Mouse (Mus musculus) cerebellum, adult 8-10 months (tissue): ENCODE data around the gene Ly6g5c.

ENCODE experiments used
- DNase-seq: peaks from one replicate; pipeline ENCODE4 v3.0.0; 2022

The Ly6g5c gene

GRCm38 (mm10) chr17:35082841-35083576, 25.1 kb upstream of the Ly6g5c start:
- peak; percentile 76 for DNase-seq

- no peak for DNase-seq
Observed at GRCm38 (mm10) chr17:35083929-35084497, 24.1 kb upstream of the Ly6g5c start.

GRCm38 (mm10) chr17:35085208-35085865, 22.7 kb upstream of the Ly6g5c start, which contains the start of gene Ly6g6f:
Gene Ly6g6f (minus strand): TSS chr17:35085610.
- DNase-seq: no peak

GRCm38 (mm10) chr17:35088151-35088550, 19.9 kb upstream of the Ly6g5c start:
- no peak for DNase-seq

- peak; percentile 95 for DNase-seq
Observed at GRCm38 (mm10) chr17:35088825-35089644, 19.0 kb upstream of the Ly6g5c start, which contains the start of gene Abhd16a. Gene Abhd16a (plus strand): TSS chr17:35089263.

- peak; percentile 82 for DNase-seq
Observed at GRCm38 (mm10) chr17:35090166-35090932, 17.7 kb upstream of the Ly6g5c start.

GRCm38 (mm10) chr17:35092403-35093198, 15.5 kb upstream of the Ly6g5c start:
- DNase-seq: no peak

- DNase-seq: no peak
Observed at GRCm38 (mm10) chr17:35094475-35095365, 13.4 kb upstream of the Ly6g5c start.

GRCm38 (mm10) chr17:35096597-35096996, 11.5 kb upstream of the Ly6g5c start:
- no peak for DNase-seq

GRCm38 (mm10) chr17:35097164-35097655, 10.9 kb upstream of the Ly6g5c start:
- peak; percentile 67 for DNase-seq

- no peak for DNase-seq
Observed at GRCm38 (mm10) chr17:35100196-35100765, 7.8 kb upstream of the Ly6g5c start.

GRCm38 (mm10) chr17:35101161-35101560, 6.9 kb upstream of the Ly6g5c start:
- DNase-seq: no peak

GRCm38 (mm10) chr17:35102299-35102698, 5.8 kb upstream of the Ly6g5c start:
- DNase-seq: no peak

- no peak for DNase-seq
Observed at GRCm38 (mm10) chr17:35103221-35103690, 4.8 kb upstream of the Ly6g5c start.

GRCm38 (mm10) chr17:35104079-35104478, 4.0 kb upstream of the Ly6g5c start:
- DNase-seq: no peak

- DNase-seq: no peak
Observed at GRCm38 (mm10) chr17:35104754-35105153, 3.3 kb upstream of the Ly6g5c start.

- DNase-seq: peak; percentile 66
Observed at GRCm38 (mm10) chr17:35105740-35106389, 2.2 kb upstream of the Ly6g5c start.

GRCm38 (mm10) chr17:35106522-35106921, 1.6 kb upstream of the Ly6g5c start:
- DNase-seq: no peak

GRCm38 (mm10) chr17:35111774-35112173, 3.7 kb downstream of the Ly6g5c start:
- DNase-seq: no peak
